Mouse (Mus musculus) forebrain, embryonic 11.5 days (tissue): Measurements from ENCODE around the gene Pdxp. TPM values are rescaled to one million over a fixed set of nuclear protein-coding genes. Genes with fewer than 3 reads are reported as not detected.

Source experiments
- ATAC-seq: fragments of 200-750 bp; cut with Nextera tagmentation; replicated peaks from 2 replicates; pipeline ENCODE4 v1.8.0; 2017; ENCODE audit warnings: moderate TSS enrichment; ENCODE audit not compliant: low FRiP score
- DNase-seq: peaks from one replicate; pipeline ENCODE4 v3.0.0-alpha.2; 2017; ENCODE audit warnings: low spot score
- H3K27ac ChIP-seq: fragments of 300-500 bp; sonication (generic); 2 replicates; pipeline ENCODE4 v1.5.1; 2014; ENCODE audit warnings: low read depth, low read length
- H3K27me3 ChIP-seq: fragments of 300-500 bp; sonication (generic); 2 replicates; pipeline ENCODE4 v1.6.1; 2014; ENCODE audit warnings: mild to moderate bottlenecking, low read length, mixed read lengths; ENCODE audit not compliant: control insufficient read depth, insufficient read depth
- H3K36me3 ChIP-seq: fragments of 300-500 bp; sonication (generic); 2 replicates; pipeline ENCODE4 v1.6.1; 2014; ENCODE audit warnings: mild to moderate bottlenecking, low read length, moderate library complexity, mixed read lengths; ENCODE audit not compliant: control insufficient read depth, insufficient read depth
- H3K4me1 ChIP-seq: fragments of 300-500 bp; sonication (generic); replicated peaks from 2 replicates; pipeline ENCODE4 v1.6.1; 2014; ENCODE audit warnings: low read length, mixed read lengths; ENCODE audit not compliant: control insufficient read depth, insufficient read depth
- H3K4me2 ChIP-seq: fragments of 300-500 bp; sonication (generic); 2 replicates; pipeline ENCODE4 v1.6.1; 2014; ENCODE audit warnings: low read depth, mild to moderate bottlenecking, low read length, moderate library complexity, mixed read lengths; ENCODE audit not compliant: severe bottlenecking
- H3K4me3 ChIP-seq: fragments of 300-500 bp; sonication (generic); 2 replicates; pipeline ENCODE4 v1.5.1; 2014; ENCODE audit warnings: low read depth, low read length
- H3K9ac ChIP-seq: fragments of 300-500 bp; sonication (generic); 2 replicates; pipeline ENCODE4 v1.6.1; 2014; ENCODE audit warnings: low read length
- H3K9me3 ChIP-seq: fragments of 300-500 bp; sonication (generic); 2 replicates; pipeline ENCODE4 v1.6.1; 2016; ENCODE audit warnings: low read length, mixed read lengths; ENCODE audit not compliant: control insufficient read depth
- WGBS: fragments of 180-500 bp; shearing (Covaris S2); extraction: QIAGEN DNeasy Blood & Tissue Kit; methylation state at CpG from one replicate; pipeline ENCODE4 v1.1.7; 2014; 5-methylcytosine and 5-hydroxymethylcytosine counted together
- microRNA-seq: library from miRNA; unstranded; fragments of <30 nt; microRNA quantifications from one replicate; pipeline ENCODE4, GENCODE M21; 2016; ENCODE audit not compliant: insufficient number of aligned reads
- polyA plus RNA-seq: library from polyadenylated mRNA; unstranded; fragments of >200 nt; fragmentation: Nextera tagmentation; extraction: Ambion mirVana; gene quantifications from 2 replicates; pipeline ENCODE4 v1.2.1, GENCODE M21; 2014

The Pdxp gene
- polyA plus RNA-seq, 1 experiment from 2014 or later = 37.2 TPM

- Histone ChIP-seq H3K4me1 (no peaks in the 10 kb centered on the region), H3K4me3 (no peak overlapping the region), H3K4me2 (no peak overlapping the region), H3K27ac (no peak overlapping the region), H3K36me3 (no peaks in the 10 kb centered on the region), H3K9ac (no peak overlapping the region), H3K9me3 (no peaks in the 10 kb centered on the region), H3K27me3 (no peaks in the 10 kb centered on the region)
- ATAC-seq = 0 out of 2 replicates have a peak, but pooled peaks have one; percentile 18
- no peak for DNase-seq
- WGBS = 91% methylated on average over 4 of the region's 4 CpGs
These were observed 42.6 kb downstream of the Pdxp start for GRCm38 (mm10) chr15:78956351-78956750.

- Histone ChIP-seq H3K27ac (no peak overlapping the region), H3K4me2 (no peak overlapping the region), H3K4me3 (no peak overlapping the region), H3K4me1 (no peaks in the 10 kb centered on the region), H3K27me3 (no peaks in the 10 kb centered on the region), H3K9me3 (no peaks in the 10 kb centered on the region), H3K9ac (no peak overlapping the region), H3K36me3 (no peaks in the 10 kb centered on the region)
- no peak for DNase-seq
- ATAC-seq = no peak
- 79% methylated on average over 15 of the region's 15 CpGs for WGBS
These were observed 43.3 kb downstream of the Pdxp start for GRCm38 (mm10) chr15:78957021-78957420.

DNA sequence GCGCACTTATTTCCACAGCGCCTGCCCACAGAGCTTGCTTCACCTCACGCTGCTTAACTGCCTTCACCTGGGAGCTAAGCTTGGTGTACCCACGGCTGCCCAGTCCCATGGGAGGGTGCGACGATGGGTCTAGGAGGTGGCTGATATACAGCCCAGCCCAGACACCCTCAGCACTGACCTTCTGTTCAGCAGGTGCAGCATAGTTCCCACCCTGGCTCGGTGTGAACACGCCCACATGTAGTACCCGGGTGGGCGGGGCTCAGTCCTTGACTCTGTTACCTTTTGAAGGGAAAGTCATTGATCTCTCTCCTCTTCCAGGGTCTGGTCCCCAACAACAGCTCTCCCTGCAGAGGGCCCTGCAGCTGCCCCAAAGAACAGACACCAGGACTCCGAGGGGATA, 45.8 kb downstream of the Pdxp start:
- Histone ChIP-seq H3K4me3 (no peak overlapping the region), H3K27me3 (no peaks in the 10 kb centered on the region), H3K9ac (no peak overlapping the region), H3K9me3 (no peaks in the 10 kb centered on the region), H3K4me1 (0 out of 2 replicates have a peak, but pooled peaks cover 2% of the 10 kb centered on the region), H3K27ac (no peak overlapping the region), H3K4me2 (no peak overlapping the region), H3K36me3 (no peaks in the 10 kb centered on the region)
- DNase-seq (no peak), ATAC-seq (no peak)
- 90% methylated on average over 11 of the region's 11 CpGs for WGBS

- no peaks in the 10 kb centered on the region for H3K27me3 ChIP-seq
- no peak overlapping the region for H3K9ac ChIP-seq
- no peak overlapping the region for H3K4me3 ChIP-seq
- WGBS = 79% methylated on average over 4 of the region's 4 CpGs
- H3K27ac ChIP-seq = no peak overlapping the region
- DNase-seq (no peak), ATAC-seq (no peak)
- H3K4me1 ChIP-seq = 0 out of 2 replicates have a peak, but pooled peaks cover 2% of the 10 kb centered on the region
- no peaks in the 10 kb centered on the region for H3K36me3 ChIP-seq
- no peak overlapping the region for H3K4me2 ChIP-seq
- no peaks in the 10 kb centered on the region for H3K9me3 ChIP-seq
These were observed 46.4 kb downstream of the Pdxp start for GRCm38 (mm10) chr15:78960088-78960487.

GRCm38 (mm10) chr15:78962885-78963284, 49.2 kb downstream of the Pdxp start:
- DNase-seq (peak; percentile 73), ATAC-seq (0 out of 2 replicates have a peak, but pooled peaks have one; percentile 24)
- Histone ChIP-seq H3K9ac (no peak overlapping the region), H3K27ac (no peak overlapping the region), H3K36me3 (no peaks in the 10 kb centered on the region; the same call in 1 of the 2 replicates), H3K27me3 (no peaks in the 10 kb centered on the region), H3K4me2 (no peak overlapping the region), H3K9me3 (no peaks in the 10 kb centered on the region), H3K4me3 (no peak overlapping the region), H3K4me1 (0 out of 2 replicates have a peak, but pooled peaks cover 2% of the 10 kb centered on the region)
- 37% methylated on average over 2 of the region's 2 CpGs for WGBS

Small RNAs within 50 kb of the gene (microRNA-seq; reads per million reads assigned to microRNA genes)
- gene Mir6955 = not detected

Other genes with a start within 250 kb of the Pdxp start
- gene Elfn2, start 195.1 kb upstream of the Pdxp start, polyA plus RNA-seq = 0.08 and 0.20 TPM in 2 replicates
- gene Mfng, start 140.4 kb upstream of the Pdxp start, polyA plus RNA-seq = 108 and 113 TPM in 2 replicates
- gene Card10, start 110.9 kb upstream of the Pdxp start, polyA plus RNA-seq = 2.3 and 2.7 TPM in 2 replicates
- 9.6 and 10.4 TPM in 2 replicates for gene Cdc42ep1, start 71.3 kb upstream of the Pdxp start, polyA plus RNA-seq
- not detected in 2 replicates for gene Lgals2, start 58.4 kb upstream of the Pdxp start, polyA plus RNA-seq
- gene Gga1, start 36.7 kb upstream of the Pdxp start, polyA plus RNA-seq = 45.0 and 47.8 TPM in 2 replicates
- gene Gm49510, start 14.3 kb upstream of the Pdxp start, polyA plus RNA-seq = 0.13 TPM in 1 of 2 replicates, not detected in the other
- 15.8 and 17.3 TPM in 2 replicates for gene Sh3bp1, start 14.2 kb upstream of the Pdxp start, polyA plus RNA-seq
- gene Lgals1, start 12.8 kb downstream of the Pdxp start, polyA plus RNA-seq = 279 and 319 TPM in 2 replicates
- gene Nol12, start 21.0 kb downstream of the Pdxp start, polyA plus RNA-seq = 56.8 and 62.6 TPM in 2 replicates
- gene Triobp, start 33.8 kb downstream of the Pdxp start, polyA plus RNA-seq = 55.9 and 60.1 TPM in 2 replicates
- 349 and 396 TPM in 2 replicates for gene H1f0, start 114.5 kb downstream of the Pdxp start, polyA plus RNA-seq
- not detected in 2 replicates for gene Galr3, start 128.0 kb downstream of the Pdxp start, polyA plus RNA-seq
- 61.6 and 67.1 TPM in 2 replicates for gene Ankrd54, start 149.0 kb downstream of the Pdxp start, polyA plus RNA-seq
- 245 and 254 TPM in 2 replicates for gene Eif3l, start 161.3 kb downstream of the Pdxp start, polyA plus RNA-seq
- 6.3 and 7.6 TPM in 2 replicates for gene Micall1, start 195.0 kb downstream of the Pdxp start, polyA plus RNA-seq
- gene Polr2f, start 227.1 kb downstream of the Pdxp start, polyA plus RNA-seq = 378 and 386 TPM in 2 replicates
- 9.3 and 10.6 TPM in 2 replicates for gene 1700088E04Rik, start 227.3 kb downstream of the Pdxp start, polyA plus RNA-seq